Mouse (Mus musculus) kidney, embryonic 14.5 days (tissue): ENCODE data around the gene Wdr17. TPM values are rescaled to one million over a fixed set of nuclear protein-coding genes. Genes with fewer than 3 reads are reported as not detected.

ENCODE experiments used
- ATAC-seq: fragments of 200-750 bp; cut with Nextera tagmentation; 2 replicates; pipeline ENCODE4 v1.8.0; 2017; ENCODE audit warnings: moderate number of reproducible peaks, mild to moderate bottlenecking, moderate TSS enrichment, moderate library complexity; ENCODE audit not compliant: low FRiP score, low TSS enrichment
- H3K27ac ChIP-seq: fragments of 300-500 bp; sonication (generic); 2 replicates; pipeline ENCODE4 v1.5.1; 2014; ENCODE audit warnings: low read depth, mild to moderate bottlenecking, low read length, moderate library complexity, mixed read lengths
- H3K27me3 ChIP-seq: fragments of 300-500 bp; sonication (generic); 2 replicates; pipeline ENCODE4 v1.6.1; 2014; ENCODE audit warnings: mild to moderate bottlenecking, low read length; ENCODE audit not compliant: control insufficient read depth, insufficient read depth
- H3K36me3 ChIP-seq: fragments of 300-500 bp; sonication (generic); 2 replicates; pipeline ENCODE4 v1.6.1; 2014; ENCODE audit warnings: low read length, mixed read lengths; ENCODE audit not compliant: control insufficient read depth, insufficient read depth
- H3K4me1 ChIP-seq: fragments of 300-500 bp; sonication (generic); 2 replicates; pipeline ENCODE4 v1.6.1; 2014; ENCODE audit warnings: low read length, mixed read lengths; ENCODE audit not compliant: control insufficient read depth, insufficient read depth
- H3K4me2 ChIP-seq: fragments of 300-500 bp; sonication (generic); replicated peaks from 2 replicates; pipeline ENCODE4 v1.6.1; 2014; ENCODE audit warnings: low read depth, mild to moderate bottlenecking, low read length
- H3K4me3 ChIP-seq: fragments of 300-500 bp; sonication (generic); 2 replicates; pipeline ENCODE4 v1.5.1; 2014; ENCODE audit warnings: mild to moderate bottlenecking, low read length
- H3K9ac ChIP-seq: fragments of 300-500 bp; sonication (generic); 2 replicates; pipeline ENCODE4 v1.6.1; 2014; ENCODE audit warnings: low read depth, mild to moderate bottlenecking, low read length, moderate library complexity
- H3K9me3 ChIP-seq: fragments of 300-500 bp; sonication (generic); 2 replicates; pipeline ENCODE4 v1.6.1; 2016; ENCODE audit warnings: low read length; ENCODE audit not compliant: control insufficient read depth
- WGBS: fragments of 180-500 bp; shearing (Covaris S2); extraction: QIAGEN DNeasy Blood & Tissue Kit; methylation state at CpG from one replicate; pipeline ENCODE4 v1.1.7; 2014; 5-methylcytosine and 5-hydroxymethylcytosine counted together
- polyA plus RNA-seq: library from polyadenylated mRNA; unstranded; fragments of >200 nt; fragmentation: Nextera tagmentation; extraction: Ambion mirVana; gene quantifications from 2 replicates; pipeline ENCODE4 v1.2.1, GENCODE M21; 2014

Wdr17 gene
- polyA plus RNA-seq: 0.66 and 1.1 TPM in 2 replicates

DNA sequence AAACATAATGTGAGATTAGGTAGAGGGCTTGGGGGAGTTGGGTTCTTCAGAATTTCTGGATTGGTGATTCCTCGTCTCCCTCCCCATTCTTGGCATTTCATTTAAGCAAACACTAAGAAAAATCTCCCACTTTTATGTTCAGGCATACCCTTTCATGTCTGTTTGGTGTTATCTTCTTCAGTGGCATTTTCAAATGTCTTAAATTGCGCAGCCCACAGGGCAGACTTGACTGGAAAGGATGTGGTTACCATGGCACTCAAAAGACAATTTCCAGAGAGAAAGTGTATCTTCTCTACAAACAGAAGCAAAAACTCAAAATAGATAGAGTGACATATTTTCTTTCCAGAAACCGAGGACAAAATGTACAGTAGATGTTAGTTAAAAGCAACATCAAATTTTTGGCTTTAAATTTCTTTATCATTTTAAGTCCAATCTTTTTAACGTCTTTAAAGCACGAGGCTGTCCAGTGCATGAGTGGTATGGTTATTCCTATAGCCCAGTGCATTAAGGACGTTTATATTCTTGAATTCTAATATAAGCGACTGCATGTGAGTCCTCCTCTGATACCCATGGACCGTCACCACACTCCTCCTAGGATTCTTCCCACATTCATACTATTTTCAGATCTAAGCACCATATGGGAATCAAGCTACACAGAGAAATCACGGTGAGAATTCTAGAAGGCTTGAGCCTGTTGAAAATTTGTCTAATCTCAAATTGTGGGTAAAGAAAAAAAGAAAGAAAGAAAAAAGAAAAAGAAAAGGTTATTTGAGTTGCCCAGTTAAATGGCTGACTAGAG lies at the start of gene Wdr17:
TSS of gene Wdr17 (minus strand) at position 198 of the 799 bp plus-strand sequence.
- no peak for ATAC-seq
- no peaks in the 10 kb centered on the region for H3K4me1 ChIP-seq
- H3K27ac ChIP-seq: no peak within 1 kb of the TSS
- no peaks in the 10 kb centered on the region for H3K36me3 ChIP-seq
- H3K9me3 ChIP-seq: no peaks in the 10 kb centered on the region
- H3K4me2 ChIP-seq: no peak within 1 kb of the TSS
- H3K27me3 ChIP-seq: no peaks in the 10 kb centered on the region
- H3K4me3 ChIP-seq: no peak within 1 kb of the TSS
- WGBS: 84% methylated on average over 9 of the region's 9 CpGs
- no peak within 1 kb of the TSS for H3K9ac ChIP-seq

GRCm38 (mm10) chr8:54932306-54932705 lies 45.3 kb upstream of the Wdr17 start:
- Histone ChIP-seq H3K9me3 (no peaks in the 10 kb centered on the region), H3K27ac (no peak overlapping the region), H3K36me3 (no peaks in the 10 kb centered on the region), H3K4me1 (no peaks in the 10 kb centered on the region), H3K9ac (no peak overlapping the region), H3K27me3 (no peaks in the 10 kb centered on the region), H3K4me3 (no peak overlapping the region), H3K4me2 (no peak overlapping the region)
- ATAC-seq: no peak
- 61% methylated on average over 2 of the region's 2 CpGs for WGBS

GRCm38 (mm10) chr8:54924936-54925335 lies 38.0 kb upstream of the Wdr17 start:
- 83% methylated on average over 3 of the region's 3 CpGs for WGBS
- H3K9ac ChIP-seq: no peak overlapping the region
- no peak for ATAC-seq

DNA sequence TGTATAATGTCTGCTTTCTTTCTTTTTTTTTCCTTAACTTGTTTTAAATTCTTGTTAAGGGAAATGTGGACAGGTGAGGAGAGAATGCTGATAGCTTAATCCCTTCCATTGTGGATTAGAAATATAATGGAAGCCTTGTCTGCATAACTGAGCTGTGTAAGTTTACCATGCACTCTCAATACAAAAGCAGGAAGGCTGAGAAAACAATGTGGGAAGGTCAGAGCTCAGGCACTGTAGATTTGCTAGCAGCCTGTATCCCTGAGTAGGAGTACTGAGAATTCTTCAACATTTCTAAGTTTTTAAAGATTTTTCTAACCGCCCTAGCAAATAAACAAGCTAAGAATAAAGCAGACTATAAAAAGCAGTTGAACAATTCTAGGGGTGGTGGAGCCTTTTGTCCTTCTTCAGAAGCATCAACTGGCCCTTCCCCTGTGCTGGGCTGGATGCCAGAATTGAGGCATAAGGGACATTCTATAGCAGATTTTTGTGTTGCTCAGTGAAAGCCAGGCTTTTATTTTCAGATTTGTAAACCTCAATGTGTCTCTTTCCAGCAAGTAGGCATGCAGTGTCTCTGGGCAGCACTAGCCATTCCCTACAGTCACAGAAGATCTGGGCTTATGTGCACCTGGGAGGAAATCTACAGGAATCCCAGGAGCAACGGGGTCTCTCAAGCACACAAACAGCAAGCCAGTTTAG lies 35.3 kb upstream of the Wdr17 start:
- Histone ChIP-seq H3K9me3 (no peaks in the 10 kb centered on the region), H3K9ac (no peak overlapping the region), H3K27ac (no peak overlapping the region), H3K36me3 (no peaks in the 10 kb centered on the region), H3K27me3 (no peaks in the 10 kb centered on the region), H3K4me1 (no peaks in the 10 kb centered on the region), H3K4me2 (no peak overlapping the region), H3K4me3 (no peak overlapping the region)
- 51% methylated on average over 2 of the region's 2 CpGs for WGBS
- no peak for ATAC-seq

More at GRCm38 (mm10) chr8:54924936-54925335, 38.0 kb upstream of the Wdr17 start:
- no peaks in the 10 kb centered on the region for H3K4me1 ChIP-seq
- H3K27ac ChIP-seq: no peak overlapping the region
- H3K36me3 ChIP-seq: no peaks in the 10 kb centered on the region
- no peak overlapping the region for H3K4me2 ChIP-seq
- H3K9me3 ChIP-seq: no peaks in the 10 kb centered on the region
- H3K27me3 ChIP-seq: no peaks in the 10 kb centered on the region
- H3K4me3 ChIP-seq: no peak overlapping the region

GRCm38 (mm10) chr8:54917710-54918109 lies 30.7 kb upstream of the Wdr17 start:
- ATAC-seq: peak; percentile 62; the same call in 1 of the 2 replicates
- H3K27me3 ChIP-seq: no peaks in the 10 kb centered on the region
- WGBS: 65% methylated on average over 6 of the region's 9 CpGs

DNA sequence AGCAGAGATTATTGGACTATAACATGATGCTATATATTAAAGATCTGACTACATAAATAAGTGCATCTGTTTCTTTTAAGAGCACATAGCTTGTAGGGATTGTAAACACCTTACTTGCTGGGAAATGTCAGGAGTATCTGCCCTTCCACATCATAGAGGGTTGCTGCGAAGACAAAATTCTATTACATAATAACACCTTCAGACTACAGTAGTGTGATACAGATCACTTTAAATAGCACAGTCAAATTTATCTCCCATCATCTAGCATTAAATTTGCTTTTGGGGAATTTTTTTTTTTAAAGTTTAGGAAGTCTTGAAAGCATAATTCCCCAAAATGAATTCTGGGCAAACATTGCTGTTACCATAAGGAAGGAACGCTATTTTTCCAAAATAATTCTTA lies 25.9 kb upstream of the Wdr17 start:
- no peaks in the 10 kb centered on the region for H3K36me3 ChIP-seq
- H3K27ac ChIP-seq: no peak overlapping the region
- H3K4me3 ChIP-seq: no peak overlapping the region
- no peaks in the 10 kb centered on the region for H3K9me3 ChIP-seq
- no peak overlapping the region for H3K4me2 ChIP-seq
- 100% methylated on average over 2 of the region's 2 CpGs for WGBS
- no peaks in the 10 kb centered on the region for H3K4me1 ChIP-seq
- H3K27me3 ChIP-seq: no peaks in the 10 kb centered on the region
- no peak overlapping the region for H3K9ac ChIP-seq
- ATAC-seq: no peak

More at GRCm38 (mm10) chr8:54917710-54918109, 30.7 kb upstream of the Wdr17 start:
- Histone ChIP-seq H3K4me1 (no peaks in the 10 kb centered on the region), H3K27ac (no peak overlapping the region), H3K9ac (no peak overlapping the region), H3K9me3 (no peaks in the 10 kb centered on the region), H3K4me2 (no peak overlapping the region), H3K4me3 (no peak overlapping the region), H3K36me3 (no peaks in the 10 kb centered on the region)

- no peak overlapping the region for H3K4me3 ChIP-seq
- H3K36me3 ChIP-seq: no peaks in the 10 kb centered on the region
- no peaks in the 10 kb centered on the region for H3K4me1 ChIP-seq
- H3K9ac ChIP-seq: no peak overlapping the region
- H3K4me2 ChIP-seq: no peak overlapping the region
- no peak for ATAC-seq
- H3K27me3 ChIP-seq: no peaks in the 10 kb centered on the region
- no peaks in the 10 kb centered on the region for H3K9me3 ChIP-seq
- H3K27ac ChIP-seq: no peak overlapping the region
- WGBS: 90% methylated on average over 2 of the region's 2 CpGs
Measured at GRCm38 (mm10) chr8:54899444-54899843, 12.5 kb upstream of the Wdr17 start.

- H3K9me3 ChIP-seq: no peaks in the 10 kb centered on the region
- H3K4me3 ChIP-seq: no peak overlapping the region
- no peak overlapping the region for H3K4me2 ChIP-seq
- no peak overlapping the region for H3K9ac ChIP-seq
- no peaks in the 10 kb centered on the region for H3K27me3 ChIP-seq
- 78% methylated on average over 2 of the region's 2 CpGs for WGBS
- no peaks in the 10 kb centered on the region for H3K36me3 ChIP-seq
- no peak for ATAC-seq
- H3K27ac ChIP-seq: no peak overlapping the region
- no peaks in the 10 kb centered on the region for H3K4me1 ChIP-seq
Measured at GRCm38 (mm10) chr8:54894637-54895322, 7.8 kb upstream of the Wdr17 start.
